Mouse (Mus musculus) forebrain, embryonic 13.5 days (tissue): ENCODE data around the gene Bnip1. TPM values are rescaled to one million over a fixed set of nuclear protein-coding genes. Genes with fewer than 3 reads are reported as not detected.

ENCODE experiments used
- ATAC-seq: fragments of 200-750 bp; cut with Nextera tagmentation; 2 replicates; pipeline ENCODE4 v1.8.0; 2017
- H3K27ac ChIP-seq: fragments of 300-500 bp; sonication (generic); 2 replicates; pipeline ENCODE4 v1.5.1; 2015; ENCODE audit warnings: inconsistent platforms, mild to moderate bottlenecking, moderate library complexity
- H3K27me3 ChIP-seq: fragments of 300-500 bp; sonication (generic); 2 replicates; pipeline ENCODE4 v1.6.1; 2015; ENCODE audit warnings: mild to moderate bottlenecking, inconsistent platforms
- H3K36me3 ChIP-seq: fragments of 300-500 bp; sonication (generic); 2 replicates; pipeline ENCODE4 v1.6.1; 2015; ENCODE audit warnings: mild to moderate bottlenecking, inconsistent platforms; ENCODE audit not compliant: poor library complexity, severe bottlenecking
- H3K4me1 ChIP-seq: fragments of 300-500 bp; sonication (generic); 2 replicates; pipeline ENCODE4 v1.6.1; 2015; ENCODE audit warnings: inconsistent platforms
- H3K4me2 ChIP-seq: fragments of 300-500 bp; sonication (generic); 2 replicates; pipeline ENCODE4 v1.6.1; 2015; ENCODE audit warnings: inconsistent platforms, mild to moderate bottlenecking, moderate library complexity
- H3K4me3 ChIP-seq: fragments of 300-500 bp; sonication (generic); 2 replicates; pipeline ENCODE4 v1.5.1; 2015; ENCODE audit warnings: mild to moderate bottlenecking, inconsistent platforms
- H3K9ac ChIP-seq: fragments of 300-500 bp; sonication (generic); 2 replicates; pipeline ENCODE4 v1.6.1; 2015; ENCODE audit warnings: mild to moderate bottlenecking, inconsistent platforms
- H3K9me3 ChIP-seq: fragments of 300-500 bp; sonication (generic); replicated peaks from 2 replicates; pipeline ENCODE4 v1.6.1; 2016; ENCODE audit warnings: inconsistent platforms
- WGBS: fragments of 180-500 bp; shearing (Covaris S2); methylation state at CpG from one replicate; pipeline ENCODE4 v1.1.7; 2015; 5-methylcytosine and 5-hydroxymethylcytosine counted together
- polyA plus RNA-seq: library from polyadenylated mRNA; unstranded; fragments of >200 nt; fragmentation: Nextera tagmentation; extraction: Ambion mirVana; gene quantifications from 2 replicates; pipeline ENCODE4 v1.2.1, GENCODE M21; 2015

The Bnip1 gene
- polyA plus RNA-seq: 50.6 and 59.0 TPM in 2 replicates

GRCm38 (mm10) chr17:26780750-26781571, at the start of gene Bnip1:
Gene Bnip1 (plus strand): TSS chr17:26781066.
- peak within 1 kb of the TSS; percentile 79 for H3K9ac ChIP-seq
- peak; percentile 78 for ATAC-seq
- WGBS: under 1% methylated on average over 42 of the region's 42 CpGs

GRCm38 (mm10) chr17:26742581-26742980, 38.3 kb upstream of the Bnip1 start:
- 0 out of 2 replicates have a peak, but pooled peaks cover 12% of the 10 kb centered on the region for H3K36me3 ChIP-seq
- no peaks in the 10 kb centered on the region for H3K9me3 ChIP-seq
- 50% methylated on average over 4 of the region's 4 CpGs for WGBS

More at GRCm38 (mm10) chr17:26780750-26781571, at the start of gene Bnip1:
- Histone ChIP-seq H3K4me1 (peaks cover 16% of the 10 kb centered on the region), H3K4me3 (peak within 1 kb of the TSS; percentile 81), H3K36me3 (peaks cover 26% of the 10 kb centered on the region), H3K4me2 (peak within 1 kb of the TSS; percentile 85), H3K9me3 (no peaks in the 10 kb centered on the region), H3K27ac (peak within 1 kb of the TSS; percentile 66; the same call in 1 of the 2 replicates), H3K27me3 (no peaks in the 10 kb centered on the region)

GRCm38 (mm10) chr17:26743294-26743693, 37.6 kb upstream of the Bnip1 start:
- ATAC-seq: no peak
- 80% methylated on average over 1 of the region's 1 CpGs for WGBS
- H3K27ac ChIP-seq: no peak overlapping the region
- no peaks in the 10 kb centered on the region for H3K9me3 ChIP-seq
- no peak overlapping the region for H3K4me3 ChIP-seq
- H3K4me1 ChIP-seq: no peaks in the 10 kb centered on the region
- no peak overlapping the region for H3K4me2 ChIP-seq
- H3K36me3 ChIP-seq: 0 out of 2 replicates have a peak, but pooled peaks cover 12% of the 10 kb centered on the region
- no peak overlapping the region for H3K9ac ChIP-seq
- H3K27me3 ChIP-seq: no peaks in the 10 kb centered on the region

More at GRCm38 (mm10) chr17:26742581-26742980, 38.3 kb upstream of the Bnip1 start:
- H3K4me2 ChIP-seq: no peak overlapping the region
- H3K27ac ChIP-seq: no peak overlapping the region
- no peaks in the 10 kb centered on the region for H3K27me3 ChIP-seq
- ATAC-seq: no peak
- no peak overlapping the region for H3K4me3 ChIP-seq
- H3K9ac ChIP-seq: no peak overlapping the region
- H3K4me1 ChIP-seq: no peaks in the 10 kb centered on the region

DNA sequence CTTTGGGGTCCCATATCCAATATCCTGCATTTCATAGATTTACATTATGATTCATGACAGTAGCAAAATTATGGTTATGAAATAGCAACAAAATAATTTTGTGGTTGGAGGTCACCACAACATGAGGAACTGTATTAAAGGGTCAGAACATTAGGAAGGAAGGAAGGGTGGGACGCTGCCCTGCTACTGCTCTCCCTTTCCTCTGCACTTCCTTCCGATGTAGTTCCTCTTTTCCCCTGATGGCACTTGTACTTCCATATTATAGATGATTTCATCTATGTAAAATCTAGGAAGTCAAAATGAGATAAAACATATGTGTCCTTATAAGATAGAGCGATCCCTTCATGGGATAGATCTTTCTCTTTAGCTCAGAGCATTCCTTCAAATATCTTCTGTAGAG, 30.9 kb upstream of the Bnip1 start:
- ATAC-seq: no peak
- Histone ChIP-seq H3K9me3 (no peaks in the 10 kb centered on the region), H3K27ac (no peak overlapping the region), H3K9ac (no peak overlapping the region), H3K36me3 (0 out of 2 replicates have a peak, but pooled peaks cover 2% of the 10 kb centered on the region), H3K27me3 (no peaks in the 10 kb centered on the region), H3K4me3 (no peak overlapping the region), H3K4me1 (no peaks in the 10 kb centered on the region), H3K4me2 (no peak overlapping the region)
- WGBS: 84% methylated on average over 3 of the region's 3 CpGs

DNA sequence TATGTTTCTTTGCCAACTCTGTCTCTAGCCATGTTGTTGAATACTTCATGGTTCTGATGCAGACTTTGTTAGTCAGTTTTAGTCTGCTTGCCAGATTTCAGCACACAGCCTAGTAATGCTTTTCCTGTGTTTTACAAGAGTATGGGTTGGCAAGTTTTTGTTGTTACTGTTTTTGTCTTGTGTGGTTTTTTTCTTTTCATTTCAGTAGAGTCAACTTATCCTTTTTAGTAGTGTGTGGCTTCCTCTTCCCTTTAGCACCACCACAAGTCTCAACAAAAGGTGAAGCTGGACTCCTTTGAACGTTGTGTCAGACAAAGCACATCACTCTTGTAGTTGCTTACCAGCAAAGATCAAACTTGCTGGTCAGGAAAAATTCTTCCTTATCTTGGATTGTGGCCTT, 28.6 kb upstream of the Bnip1 start:
- Histone ChIP-seq H3K36me3 (no peaks in the 10 kb centered on the region), H3K4me2 (no peak overlapping the region), H3K27ac (no peak overlapping the region), H3K27me3 (no peaks in the 10 kb centered on the region), H3K4me1 (no peaks in the 10 kb centered on the region), H3K9ac (no peak overlapping the region), H3K9me3 (no peaks in the 10 kb centered on the region), H3K4me3 (no peak overlapping the region)
- ATAC-seq: no peak
- 87% methylated on average over 1 of the region's 1 CpGs for WGBS

DNA sequence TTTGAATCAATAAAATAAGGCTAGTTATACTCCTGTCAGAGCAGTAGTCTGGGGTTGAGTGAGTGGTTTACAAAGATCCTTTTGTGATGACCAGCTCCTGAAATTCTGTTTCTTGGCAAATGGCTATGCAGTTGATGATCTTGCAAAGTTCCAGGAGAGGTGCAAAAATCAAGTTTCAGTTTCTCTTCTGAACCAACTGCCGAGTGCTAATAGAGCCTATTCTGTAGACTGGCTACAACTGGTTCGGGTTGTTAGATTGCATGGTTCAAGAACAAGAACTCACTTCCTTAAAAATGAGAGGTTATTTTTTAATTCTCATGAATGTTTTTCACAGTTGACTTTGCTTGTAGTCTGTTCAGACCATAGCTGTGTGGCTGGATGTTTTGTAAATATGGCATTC, 27.4 kb upstream of the Bnip1 start:
- 93% methylated on average over 2 of the region's 2 CpGs for WGBS

GRCm38 (mm10) chr17:26767100-26767753, 13.6 kb upstream of the Bnip1 start:
- no peak overlapping the region for H3K27ac ChIP-seq
- peaks cover 5% of the 10 kb centered on the region; the same call in 1 of the 2 replicates for H3K36me3 ChIP-seq
- no peaks in the 10 kb centered on the region for H3K9me3 ChIP-seq
- no peak overlapping the region for H3K9ac ChIP-seq
- no peak overlapping the region for H3K4me2 ChIP-seq
- no peaks in the 10 kb centered on the region for H3K27me3 ChIP-seq
- no peaks in the 10 kb centered on the region for H3K4me1 ChIP-seq
- H3K4me3 ChIP-seq: no peak overlapping the region
- 88% methylated on average over 5 of the region's 5 CpGs for WGBS
- no peak for ATAC-seq

More for the DNA sequence above, 27.4 kb upstream of the Bnip1 start:
- Histone ChIP-seq H3K4me1 (no peaks in the 10 kb centered on the region), H3K27ac (no peak overlapping the region), H3K9ac (no peak overlapping the region), H3K9me3 (no peaks in the 10 kb centered on the region), H3K4me3 (no peak overlapping the region), H3K4me2 (no peak overlapping the region), H3K36me3 (0 out of 2 replicates have a peak, but pooled peaks cover 3% of the 10 kb centered on the region), H3K27me3 (no peaks in the 10 kb centered on the region)
- no peak for ATAC-seq

- no peaks in the 10 kb centered on the region for H3K9me3 ChIP-seq
- no peak for ATAC-seq
- no peaks in the 10 kb centered on the region for H3K4me1 ChIP-seq
- H3K9ac ChIP-seq: no peak overlapping the region
- no peak overlapping the region for H3K27ac ChIP-seq
- 67% methylated on average over 2 of the region's 2 CpGs for whole genome bisulfite sequencing
- H3K36me3 ChIP-seq: peaks cover 5% of the 10 kb centered on the region; the same call in 1 of the 2 replicates
- no peaks in the 10 kb centered on the region for H3K27me3 ChIP-seq
- no peak overlapping the region for H3K4me2 ChIP-seq
- no peak overlapping the region for H3K4me3 ChIP-seq
Measured at GRCm38 (mm10) chr17:26767754-26768124, 13.1 kb upstream of the Bnip1 start.

GRCm38 (mm10) chr17:26776211-26776610, 4.7 kb upstream of the Bnip1 start:
- WGBS: 49% methylated on average over 10 of the region's 10 CpGs
- Histone ChIP-seq H3K4me3 (no peak overlapping the region), H3K27ac (no peak overlapping the region), H3K9me3 (no peaks in the 10 kb centered on the region), H3K4me2 (no peak overlapping the region), H3K27me3 (no peaks in the 10 kb centered on the region), H3K9ac (no peak overlapping the region), H3K4me1 (0 out of 2 replicates have a peak, but pooled peaks cover 8% of the 10 kb centered on the region), H3K36me3 (no peaks in the 10 kb centered on the region; the same call in 1 of the 2 replicates)
- no peak for ATAC-seq

- WGBS: 89% methylated on average over 4 of the region's 4 CpGs
- Histone ChIP-seq H3K27ac (no peak overlapping the region), H3K4me1 (peaks cover 16% of the 10 kb centered on the region), H3K4me2 (no peak overlapping the region), H3K36me3 (no peaks in the 10 kb centered on the region; the same call in 1 of the 2 replicates), H3K9ac (no peak overlapping the region), H3K9me3 (no peaks in the 10 kb centered on the region), H3K4me3 (no peak overlapping the region), H3K27me3 (no peaks in the 10 kb centered on the region)
- ATAC-seq: no peak
Measured at GRCm38 (mm10) chr17:26778001-26778400, 2.9 kb upstream of the Bnip1 start.

DNA sequence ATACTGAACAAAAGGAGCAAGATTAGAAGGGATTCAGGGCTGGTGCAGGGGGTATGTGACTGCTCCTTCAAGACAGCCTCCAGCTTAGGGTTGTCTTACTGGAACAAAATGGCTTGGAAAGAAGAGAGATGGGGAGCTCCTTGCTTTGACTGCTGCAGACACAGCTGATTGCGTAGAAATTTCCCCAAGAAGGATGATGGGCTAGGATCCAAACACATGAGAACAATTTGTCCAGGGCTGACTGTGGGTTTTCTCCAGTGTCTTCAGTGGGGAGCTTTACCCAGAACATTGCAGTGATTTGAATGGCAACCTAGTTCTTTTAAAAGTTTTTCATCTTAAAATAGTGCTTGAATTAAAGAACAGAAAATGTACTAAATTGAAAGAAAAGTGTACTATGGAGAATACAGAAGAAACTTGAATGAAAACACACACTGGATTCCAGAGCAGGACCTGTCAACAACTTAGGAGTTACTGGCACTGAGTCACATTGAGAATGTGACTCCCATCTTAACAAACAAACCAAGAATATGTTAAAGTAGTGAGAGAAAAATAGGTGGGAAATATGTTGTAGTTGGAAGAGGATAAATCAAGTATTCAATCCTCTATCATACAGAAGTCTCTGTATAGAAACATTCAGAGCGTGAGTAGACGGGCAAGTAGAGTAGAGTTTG, 2.3 kb upstream of the Bnip1 start:
- H3K9ac ChIP-seq: no peak overlapping the region
- H3K9me3 ChIP-seq: no peaks in the 10 kb centered on the region
- no peak for ATAC-seq
- H3K36me3 ChIP-seq: peaks cover 5% of the 10 kb centered on the region
- H3K4me2 ChIP-seq: no peak overlapping the region
- H3K4me3 ChIP-seq: no peak overlapping the region
- 94% methylated on average over 3 of the region's 3 CpGs for WGBS
- H3K27ac ChIP-seq: no peak overlapping the region
- no peaks in the 10 kb centered on the region for H3K27me3 ChIP-seq
- peaks cover 16% of the 10 kb centered on the region for H3K4me1 ChIP-seq

DNA sequence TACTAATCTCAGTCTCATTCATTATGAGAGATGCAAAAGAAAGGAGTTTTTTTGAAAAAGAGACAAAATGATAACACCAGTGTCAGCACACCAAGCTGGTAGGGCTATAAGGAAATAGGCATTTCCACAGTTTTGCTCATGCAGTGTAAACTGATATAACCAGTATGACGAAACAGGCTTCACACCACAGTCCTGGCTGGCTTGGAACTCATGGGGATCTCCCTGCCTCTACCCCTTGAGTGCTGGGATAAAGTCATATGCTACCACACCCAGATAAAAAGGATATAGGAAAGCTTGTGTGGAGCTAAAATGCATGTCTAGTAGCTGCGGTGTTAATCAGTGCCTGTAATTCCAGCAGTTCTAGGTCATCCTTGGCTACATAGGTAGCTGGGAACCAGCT, 1.4 kb upstream of the Bnip1 start:
- Histone ChIP-seq H3K36me3 (peaks cover 14% of the 10 kb centered on the region), H3K4me3 (no peak overlapping the region), H3K4me1 (peaks cover 16% of the 10 kb centered on the region), H3K27me3 (no peaks in the 10 kb centered on the region), H3K9ac (no peak overlapping the region), H3K27ac (no peak overlapping the region), H3K9me3 (no peaks in the 10 kb centered on the region), H3K4me2 (no peak overlapping the region)
- no peak for ATAC-seq
- 86% methylated on average over 2 of the region's 2 CpGs for WGBS
